Mouse (Mus musculus): Measurements from ENCODE around the gene Defb21. TPM values are rescaled to one million over a fixed set of nuclear protein-coding genes. Genes with fewer than 3 reads are reported as not detected.

Defb21 gene
- polyA plus RNA-seq, 1 experiment, result 4.5 TPM

GRCm38 (mm10) chr2:152553774-152554423 is 18.6 kb upstream of the Defb21 start:
- Histone ChIP-seq H3K4me1 (ENCODE audit: control insufficient read depth, insufficient read depth, low read length) (peaks cover 2% of the 10 kb centered on the region; the same call in 1 of the 2 replicates), H3K4me3 (ENCODE audit: control insufficient read depth, low read depth, low read length) (no peak overlapping the region), H3K27me3 (ENCODE audit: control insufficient read depth, insufficient read depth, low read length) (no peaks in the 10 kb centered on the region), H3K36me3 (ENCODE audit: control insufficient read depth, insufficient read depth, low read length) (no peaks in the 10 kb centered on the region), H3K27ac (ENCODE audit: control insufficient read depth, insufficient read depth, low read depth, low read length) (no peak overlapping the region)
- TF ChIP-seq POLR2A (IDR thresholded peaks at IDR 0.05; ENCODE audit: control insufficient read depth, low read depth, low read length), result no peak
- TF ChIP-seq CTCF (IDR thresholded peaks at IDR 0.05; ENCODE audit: control insufficient read depth, insufficient read depth, insufficient replicate concordance, low read depth, low read length), result peak; percentile 74

GRCm38 (mm10) chr2:152556655-152557054 is 15.9 kb upstream of the Defb21 start:
- Histone ChIP-seq H3K4me1 (ENCODE audit: control insufficient read depth, insufficient read depth, low read length) (peaks cover 2% of the 10 kb centered on the region; the same call in 1 of the 2 replicates), H3K27ac (ENCODE audit: control insufficient read depth, insufficient read depth, low read depth, low read length) (no peak overlapping the region), H3K36me3 (ENCODE audit: control insufficient read depth, insufficient read depth, low read length) (no peaks in the 10 kb centered on the region), H3K4me3 (ENCODE audit: control insufficient read depth, low read depth, low read length) (no peak overlapping the region), H3K27me3 (ENCODE audit: control insufficient read depth, insufficient read depth, low read length) (no peaks in the 10 kb centered on the region)
- TF ChIP-seq POLR2A (IDR thresholded peaks at IDR 0.05; ENCODE audit: control insufficient read depth, low read depth, low read length) (no peak), CTCF (IDR thresholded peaks at IDR 0.05; ENCODE audit: control insufficient read depth, insufficient read depth, insufficient replicate concordance, low read depth, low read length) (no peak)

- H3K4me1 ChIP-seq (ENCODE audit: control insufficient read depth, insufficient read depth, low read length), result no peaks in the 10 kb centered on the region; the same call in 1 of the 2 replicates
- TF ChIP-seq CTCF (IDR thresholded peaks at IDR 0.05; ENCODE audit: control insufficient read depth, insufficient read depth, insufficient replicate concordance, low read depth, low read length) (no peak), POLR2A (IDR thresholded peaks at IDR 0.05; ENCODE audit: control insufficient read depth, low read depth, low read length) (no peak)
These were observed 3.5 kb upstream of the Defb21 start, which contains the start of gene Gm17416 for GRCm38 (mm10) chr2:152569038-152569437. TSS of gene Gm17416 (plus strand) at chr2:152569338.

DNA sequence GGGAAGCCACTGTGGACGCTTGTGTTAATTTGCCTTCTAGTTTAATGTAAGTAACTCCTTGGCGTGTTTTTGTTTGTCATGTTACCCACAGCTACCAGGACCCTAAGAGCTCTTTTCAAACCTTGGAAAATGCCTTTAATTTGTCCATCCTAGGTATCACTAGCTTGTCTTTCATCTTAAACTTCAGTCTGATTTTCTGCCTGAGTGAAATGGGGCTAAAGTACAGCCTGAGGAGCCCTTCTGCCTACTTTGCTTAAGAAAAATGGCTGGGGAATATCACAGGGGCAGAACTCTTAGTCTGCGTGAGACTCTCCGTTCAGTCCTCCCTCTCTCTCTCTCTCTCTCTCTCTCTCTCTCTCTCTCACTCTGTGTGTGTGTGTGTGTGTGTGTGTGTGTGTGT is 2.7 kb upstream of the Defb21 start:
- H3K4me3 ChIP-seq (ENCODE audit: control insufficient read depth, low read depth, low read length), result no peak overlapping the region
- no peaks in the 10 kb centered on the region for H3K27me3 ChIP-seq (ENCODE audit: control insufficient read depth, insufficient read depth, low read length)
- TF ChIP-seq CTCF (IDR thresholded peaks at IDR 0.05; ENCODE audit: control insufficient read depth, insufficient read depth, insufficient replicate concordance, low read depth, low read length) (no peak), POLR2A (IDR thresholded peaks at IDR 0.05; ENCODE audit: control insufficient read depth, low read depth, low read length) (no peak)
- H3K36me3 ChIP-seq (ENCODE audit: control insufficient read depth, insufficient read depth, low read length), result no peaks in the 10 kb centered on the region
- H3K4me1 ChIP-seq (ENCODE audit: control insufficient read depth, insufficient read depth, low read length), result no peaks in the 10 kb centered on the region; the same call in 1 of the 2 replicates
- no peak overlapping the region for H3K27ac ChIP-seq (ENCODE audit: control insufficient read depth, insufficient read depth, low read depth, low read length)

More at GRCm38 (mm10) chr2:152569038-152569437, 3.5 kb upstream of the Defb21 start, which contains the start of gene Gm17416:
- Histone ChIP-seq H3K27ac (ENCODE audit: control insufficient read depth, insufficient read depth, low read depth, low read length) (no peak within 1 kb of the TSS), H3K27me3 (ENCODE audit: control insufficient read depth, insufficient read depth, low read length) (no peaks in the 10 kb centered on the region), H3K4me3 (ENCODE audit: control insufficient read depth, low read depth, low read length) (no peak within 1 kb of the TSS), H3K36me3 (ENCODE audit: control insufficient read depth, insufficient read depth, low read length) (no peaks in the 10 kb centered on the region)

GRCm38 (mm10) chr2:152570313-152570712 is 2.2 kb upstream of the Defb21 start:
- H3K27ac ChIP-seq (ENCODE audit: control insufficient read depth, insufficient read depth, low read depth, low read length), result no peak overlapping the region
- H3K4me3 ChIP-seq (ENCODE audit: control insufficient read depth, low read depth, low read length), result no peak overlapping the region
- H3K36me3 ChIP-seq (ENCODE audit: control insufficient read depth, insufficient read depth, low read length), result no peaks in the 10 kb centered on the region
- no peaks in the 10 kb centered on the region for H3K27me3 ChIP-seq (ENCODE audit: control insufficient read depth, insufficient read depth, low read length)
- H3K4me1 ChIP-seq (ENCODE audit: control insufficient read depth, insufficient read depth, low read length), result no peaks in the 10 kb centered on the region; the same call in 1 of the 2 replicates
- TF ChIP-seq POLR2A (IDR thresholded peaks at IDR 0.05; ENCODE audit: control insufficient read depth, low read depth, low read length) (no peak), CTCF (IDR thresholded peaks at IDR 0.05; ENCODE audit: control insufficient read depth, insufficient read depth, insufficient replicate concordance, low read depth, low read length) (no peak)

GRCm38 (mm10) chr2:152573484-152573883 is 940 bp downstream of the Defb21 start:
- Histone ChIP-seq H3K27me3 (ENCODE audit: control insufficient read depth, insufficient read depth, low read length) (no peaks in the 10 kb centered on the region), H3K4me1 (ENCODE audit: control insufficient read depth, insufficient read depth, low read length) (no peaks in the 10 kb centered on the region; the same call in 1 of the 2 replicates)
- no peak for TF ChIP-seq POLR2A (IDR thresholded peaks at IDR 0.05; ENCODE audit: control insufficient read depth, low read depth, low read length)
- TF ChIP-seq CTCF (IDR thresholded peaks at IDR 0.05; ENCODE audit: control insufficient read depth, insufficient read depth, insufficient replicate concordance, low read depth, low read length), result no peak

DNA sequence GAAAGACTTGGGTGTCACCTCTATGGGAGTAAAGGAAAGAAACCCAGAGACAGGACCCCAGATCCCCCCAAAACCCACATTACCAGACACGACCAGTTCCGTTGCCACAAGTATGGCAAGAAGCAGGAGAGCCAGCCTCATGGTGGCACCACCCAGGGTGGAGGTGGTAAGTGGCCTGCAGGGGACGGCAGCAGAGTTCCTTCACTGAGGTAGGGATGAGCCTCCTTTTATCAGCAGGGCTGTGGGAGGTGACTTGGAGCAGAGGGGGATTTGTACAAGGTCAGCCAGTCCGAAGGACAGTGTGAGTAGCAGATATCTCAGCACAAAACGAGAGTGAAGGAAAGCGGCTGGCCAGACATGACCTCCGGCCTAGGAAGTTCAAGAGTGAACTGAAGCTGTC is 7.6 kb downstream of the Defb21 start, which contains the start of gene Defb19:
Gene Defb19 (minus strand): TSS at position 206 of the 400 bp plus-strand sequence.
- H3K27ac ChIP-seq (ENCODE audit: control insufficient read depth, insufficient read depth, low read depth, low read length), result peak within 1 kb of the TSS; percentile 61
- H3K36me3 ChIP-seq (ENCODE audit: control insufficient read depth, insufficient read depth, low read length), result no peaks in the 10 kb centered on the region
- H3K27me3 ChIP-seq (ENCODE audit: control insufficient read depth, insufficient read depth, low read length), result no peaks in the 10 kb centered on the region
- H3K4me1 ChIP-seq (ENCODE audit: control insufficient read depth, insufficient read depth, low read length), result no peaks in the 10 kb centered on the region
- peak within 1 kb of the TSS; percentile 58 for H3K4me3 ChIP-seq (ENCODE audit: control insufficient read depth, low read depth, low read length)
- peak; percentile 64; the same call in 1 of the 2 replicates for TF ChIP-seq POLR2A (IDR thresholded peaks at IDR 0.05; ENCODE audit: control insufficient read depth, low read depth, low read length)
- TF ChIP-seq CTCF (IDR thresholded peaks at IDR 0.05; ENCODE audit: control insufficient read depth, insufficient read depth, insufficient replicate concordance, low read depth, low read length), result no peak

More at GRCm38 (mm10) chr2:152573484-152573883, 940 bp downstream of the Defb21 start:
- H3K36me3 ChIP-seq (ENCODE audit: control insufficient read depth, insufficient read depth, low read length), result no peaks in the 10 kb centered on the region
- no peak overlapping the region for H3K4me3 ChIP-seq (ENCODE audit: control insufficient read depth, low read depth, low read length)
- H3K27ac ChIP-seq (ENCODE audit: control insufficient read depth, insufficient read depth, low read depth, low read length), result no peak overlapping the region

Data from testis, adult 2 months (tissue).